Mouse (Mus musculus): ENCODE results near the gene Gm28729.

Gene Gm28729

DNA sequence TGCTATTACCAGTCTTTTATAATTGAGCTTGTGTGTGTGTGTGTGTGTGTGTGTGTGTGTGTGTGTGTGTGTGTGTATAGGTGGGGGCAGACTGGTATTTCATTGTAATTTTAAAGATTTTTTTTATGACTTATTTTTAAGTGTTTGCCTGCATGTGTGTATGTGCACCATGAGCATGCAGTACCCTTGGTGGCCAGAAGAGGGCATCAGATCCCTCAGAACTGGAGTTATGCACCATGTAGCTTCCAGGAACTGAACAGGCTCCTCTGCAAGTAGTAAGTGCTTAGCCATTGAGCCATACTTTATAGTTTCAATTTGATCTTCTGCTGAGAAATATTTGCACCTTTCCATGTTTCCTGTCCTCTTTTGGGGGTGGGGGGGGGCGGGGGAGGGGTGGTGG, 63.5 kb downstream of the Gm28729 start:
- no peak for DNase-seq (ENCODE audit: low read depth, low spot score)

DNA sequence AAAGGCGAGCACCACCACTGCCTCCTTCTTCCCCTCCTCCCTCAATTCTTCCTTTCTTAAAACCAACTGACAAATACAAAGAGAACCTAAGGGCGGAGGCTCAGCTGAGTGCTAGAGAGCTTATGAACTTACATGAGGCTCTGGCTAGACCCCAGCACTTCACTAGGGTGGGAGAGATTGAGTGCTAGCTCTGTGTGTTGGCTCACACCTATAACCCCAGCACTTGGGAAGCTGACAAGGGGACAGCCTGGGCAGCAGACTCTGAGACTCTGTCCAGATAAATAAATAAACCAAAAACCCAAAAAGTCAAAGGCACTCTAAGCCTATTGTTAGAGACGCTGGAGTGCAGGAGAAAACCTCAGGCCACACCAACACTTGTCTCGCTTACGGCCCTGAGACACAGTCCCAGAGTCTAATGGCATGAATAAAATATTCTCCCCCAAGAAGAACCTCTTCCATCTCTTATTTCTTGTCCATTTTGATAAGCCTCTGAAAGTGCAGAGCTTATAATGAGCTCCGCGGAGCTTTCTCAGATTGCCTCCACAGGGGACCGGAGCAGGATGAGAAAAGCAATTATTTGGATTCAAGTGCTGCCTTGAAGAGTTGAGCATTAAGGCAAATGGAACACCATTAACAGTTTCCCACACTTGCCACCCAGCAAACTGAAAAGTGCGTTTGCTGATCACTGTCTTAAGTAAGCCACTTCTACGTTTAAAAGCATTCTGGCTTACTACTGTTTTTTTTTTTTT, 64.8 kb downstream of the Gm28729 start:
- no peak for DNase-seq (ENCODE audit: low read depth, low spot score)

- no peak for DNase-seq (ENCODE audit: low read depth, low spot score)
Observed at GRCm38 (mm10) chr9:96455618-96456017, 69.4 kb downstream of the Gm28729 start.

DNA sequence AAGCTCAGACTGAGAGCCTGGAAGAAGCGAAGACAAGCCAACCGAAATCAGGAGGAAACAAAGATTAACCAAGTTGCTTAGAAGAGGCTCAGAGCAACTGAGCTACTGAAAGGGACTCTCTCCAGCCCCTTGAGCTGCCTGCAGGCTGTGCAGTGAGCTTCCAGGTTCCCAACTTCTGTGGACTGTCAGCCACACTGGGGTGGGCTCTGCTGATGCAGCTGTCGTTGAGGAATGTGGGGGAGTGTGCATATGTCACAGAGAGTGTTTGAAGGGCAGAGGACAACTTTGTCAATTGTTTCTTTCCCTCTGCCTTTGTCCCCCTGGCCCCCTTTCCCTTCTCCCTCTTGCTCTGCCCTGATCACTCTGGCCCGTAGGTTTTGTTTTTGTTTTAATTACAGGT, 72.1 kb downstream of the Gm28729 start:
- DNase-seq (ENCODE audit: low read depth, low spot score): no peak

GRCm38 (mm10) chr9:96450900-96451720, 74.0 kb downstream of the Gm28729 start:
- no peak for DNase-seq (ENCODE audit: low read depth, low spot score)

DNA sequence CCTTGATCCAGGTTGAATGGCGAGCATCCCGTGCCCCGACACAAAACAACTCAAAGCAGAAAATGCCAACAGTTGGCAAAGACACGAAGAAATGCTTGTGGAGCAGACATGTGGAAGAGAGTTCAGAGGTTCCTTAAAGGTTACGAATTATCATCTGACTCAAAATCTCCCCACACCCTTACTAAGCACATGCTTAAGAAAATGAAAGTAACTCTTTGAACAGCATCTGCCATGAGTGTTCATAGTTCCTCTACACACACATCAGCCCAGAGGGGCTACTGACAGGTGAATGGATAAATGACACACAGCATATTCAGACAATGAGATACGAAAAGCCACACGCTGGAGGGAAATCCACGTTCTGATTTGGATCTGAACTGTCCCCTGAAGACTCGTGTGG, 75.5 kb downstream of the Gm28729 start:
- no peak for DNase-seq (ENCODE audit: low read depth, low spot score)

GRCm38 (mm10) chr9:96445351-96445750, 79.7 kb downstream of the Gm28729 start:
- no peak for DNase-seq (ENCODE audit: low read depth, low spot score)

- DNase-seq (ENCODE audit: low read depth, low spot score): no peak
Observed at GRCm38 (mm10) chr9:96442081-96442480, 83.0 kb downstream of the Gm28729 start.

DNA sequence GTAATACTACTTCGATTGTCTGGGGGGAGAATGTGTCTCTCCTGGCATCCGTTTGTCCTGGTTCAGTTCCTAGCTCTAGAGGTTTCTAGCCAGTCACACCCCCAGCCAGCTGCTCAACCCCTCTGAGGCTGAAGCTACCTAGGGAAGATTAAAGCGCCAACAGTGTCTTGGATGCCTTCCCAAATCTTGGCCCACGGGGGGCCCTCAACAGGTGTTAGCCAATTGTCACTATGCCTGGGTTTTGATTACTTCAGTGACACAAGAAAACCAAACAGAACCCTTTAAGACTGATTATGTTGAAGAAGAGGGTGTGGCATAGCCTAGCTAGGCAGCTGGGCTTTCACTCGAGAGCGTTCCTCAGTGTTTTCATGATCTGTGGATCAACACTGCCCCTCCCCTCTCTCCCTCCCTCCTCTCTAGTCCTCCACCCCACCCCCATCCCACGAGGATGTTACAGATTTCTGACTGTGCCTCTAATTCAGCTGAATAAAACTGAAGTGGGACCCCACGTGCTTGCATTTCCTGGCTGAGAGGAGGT, 86.7 kb downstream of the Gm28729 start:
- DNase-seq (ENCODE audit: low read depth, low spot score): peak; percentile 27

GRCm38 (mm10) chr9:96437805-96438333, 87.2 kb downstream of the Gm28729 start:
- peak; percentile 69 for DNase-seq (ENCODE audit: low read depth, low spot score)

DNA sequence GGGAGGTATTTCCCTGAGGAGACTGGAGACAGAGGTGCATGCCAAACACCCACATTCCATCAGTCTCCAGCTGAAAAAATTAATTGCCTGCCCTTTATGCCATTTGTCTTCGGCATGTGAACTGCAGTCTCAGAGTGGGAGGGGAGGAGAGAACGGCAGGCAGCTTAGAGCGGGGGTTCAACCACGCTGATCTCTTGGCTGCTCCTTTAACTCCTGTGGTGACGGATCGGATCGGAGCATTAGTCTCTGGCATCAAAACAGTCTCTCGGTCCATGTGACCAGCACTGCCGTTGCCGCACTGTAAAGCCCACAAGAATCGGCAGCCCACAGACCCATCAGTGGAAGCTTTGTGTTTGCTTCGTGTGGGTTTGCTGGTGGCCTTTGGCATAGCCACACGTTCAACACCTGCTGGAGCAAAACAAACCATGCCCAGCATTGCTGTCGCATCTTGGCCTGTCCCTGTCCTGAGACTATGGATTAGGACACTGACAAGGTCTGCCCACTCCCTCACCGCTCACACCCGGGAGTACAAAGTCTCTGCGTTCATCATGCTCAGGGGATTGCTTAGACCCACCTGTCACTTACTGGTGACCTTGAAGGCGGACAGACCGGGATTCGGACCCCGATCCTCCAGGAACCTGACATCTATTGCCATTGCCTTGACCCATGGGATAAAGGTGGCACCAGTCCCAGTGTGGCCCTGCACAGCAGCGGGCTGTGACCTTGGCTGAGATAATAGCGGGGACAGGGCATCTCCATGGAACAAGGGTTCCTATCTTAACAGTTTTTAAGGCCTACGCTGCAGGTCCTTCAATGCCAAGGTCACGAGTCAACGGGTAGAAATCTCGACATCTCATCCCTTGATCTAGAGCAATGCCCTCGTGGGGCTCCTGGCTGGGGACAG, 87.9 kb downstream of the Gm28729 start:
- DNase-seq (ENCODE audit: low read depth, low spot score): no peak

Measured in ES-CJ7 (cell line).